Mouse (Mus musculus) embryonic facial prominence, embryonic 11.5 days (tissue): ENCODE results near the gene Lap3. TPM values are rescaled to one million over a fixed set of nuclear protein-coding genes. Genes with fewer than 3 reads are reported as not detected.

Source experiments
- ATAC-seq: fragments of 200-750 bp; cut with Nextera tagmentation; replicated peaks from 2 replicates; pipeline ENCODE4 v1.8.0; 2017; ENCODE audit warnings: low read depth; ENCODE audit not compliant: insufficient number of reproducible peaks, low FRiP score, low TSS enrichment
- DNase-seq: peaks from one replicate; pipeline ENCODE4 v3.0.0-alpha.2; 2015; ENCODE audit warnings: low spot score
- H3K27ac ChIP-seq: fragments of 300-500 bp; sonication (generic); replicated peaks from 2 replicates; pipeline ENCODE4 v1.5.1; 2014; ENCODE audit warnings: mild to moderate bottlenecking, low read depth, low read length, control low read depth
- H3K27me3 ChIP-seq: fragments of 300-500 bp; sonication (generic); 2 replicates; pipeline ENCODE4 v1.6.1; 2014; ENCODE audit warnings: mild to moderate bottlenecking, low read length, moderate library complexity, mixed read lengths; ENCODE audit not compliant: control insufficient read depth, insufficient read depth
- H3K36me3 ChIP-seq: fragments of 300-500 bp; sonication (generic); replicated peaks from 2 replicates; pipeline ENCODE4 v1.6.1; 2014; ENCODE audit warnings: low read depth, mild to moderate bottlenecking, low read length, moderate library complexity, mixed read lengths; ENCODE audit not compliant: control insufficient read depth, insufficient read depth
- H3K4me1 ChIP-seq: fragments of 300-500 bp; sonication (generic); 2 replicates; pipeline ENCODE4 v1.6.1; 2014; ENCODE audit warnings: low read length, mixed read lengths; ENCODE audit not compliant: control insufficient read depth, insufficient read depth
- H3K4me2 ChIP-seq: fragments of 300-500 bp; sonication (generic); 2 replicates; pipeline ENCODE4 v1.6.1; 2014; ENCODE audit warnings: low read depth, mild to moderate bottlenecking, control low read depth, low read length, moderate library complexity
- H3K4me3 ChIP-seq: fragments of 300-500 bp; sonication (generic); 2 replicates; pipeline ENCODE4 v1.5.1; 2014; ENCODE audit warnings: low read depth, low read length, control low read depth
- H3K9ac ChIP-seq: fragments of 300-500 bp; sonication (generic); replicated peaks from 2 replicates; pipeline ENCODE4 v1.6.1; 2014; ENCODE audit warnings: mild to moderate bottlenecking, control low read depth, low read length
- H3K9me3 ChIP-seq: fragments of 300-500 bp; sonication (generic); replicated peaks from 2 replicates; pipeline ENCODE4 v1.6.1; 2016; ENCODE audit warnings: mild to moderate bottlenecking, low read length, inconsistent platforms, mixed read lengths; ENCODE audit not compliant: control insufficient read depth
- WGBS: fragments of 180-500 bp; shearing (Covaris S2); extraction: QIAGEN DNeasy Blood & Tissue Kit; methylation state at CpG from one replicate; pipeline ENCODE4 v1.1.7; 2014; 5-methylcytosine and 5-hydroxymethylcytosine counted together
- polyA plus RNA-seq: library from polyadenylated mRNA; unstranded; fragments of >200 nt; fragmentation: Nextera tagmentation; extraction: Ambion mirVana; gene quantifications from 2 replicates; pipeline ENCODE4 v1.2.1, GENCODE M21; 2014

Gene Lap3
- polyA plus RNA-seq, 1 experiment from 2014 or later, result 101 TPM

- Histone ChIP-seq H3K27ac (no peak overlapping the region), H3K9me3 (no peaks in the 10 kb centered on the region), H3K4me3 (no peak overlapping the region), H3K9ac (no peak overlapping the region), H3K4me1 (no peaks in the 10 kb centered on the region), H3K4me2 (no peak overlapping the region), H3K36me3 (no peaks in the 10 kb centered on the region), H3K27me3 (no peaks in the 10 kb centered on the region)
- DNase-seq (peak; percentile 34), ATAC-seq (no peak)
- 39% methylated on average over 5 of the region's 5 CpGs for WGBS
These were observed 50.2 kb downstream of the Lap3 start for GRCm38 (mm10) chr5:45543374-45543773.

DNA sequence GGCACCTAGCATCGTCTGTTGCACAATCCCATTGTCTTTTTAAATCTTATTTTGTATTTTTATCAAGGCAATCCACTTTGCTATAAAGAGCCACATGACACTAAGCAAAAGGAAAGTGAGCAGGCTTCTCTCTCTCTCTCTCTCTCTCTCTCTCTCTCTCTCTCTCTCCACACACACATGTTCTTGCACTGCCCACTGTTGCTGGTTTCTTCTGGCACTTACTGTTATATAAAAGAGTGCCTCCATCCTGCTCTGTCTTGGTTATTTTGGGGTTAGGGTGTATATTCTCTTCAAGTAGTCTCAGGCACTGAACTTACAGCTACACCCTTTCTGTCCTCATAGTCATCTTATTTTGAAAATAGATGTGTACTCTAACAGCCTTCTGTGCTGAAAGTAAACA lies 56.4 kb downstream of the Lap3 start:
- Histone ChIP-seq H3K27me3 (no peaks in the 10 kb centered on the region), H3K36me3 (no peaks in the 10 kb centered on the region), H3K9ac (no peak overlapping the region), H3K27ac (no peak overlapping the region), H3K4me2 (no peak overlapping the region), H3K4me1 (no peaks in the 10 kb centered on the region), H3K4me3 (no peak overlapping the region), H3K9me3 (no peaks in the 10 kb centered on the region)
- DNase-seq (no peak), ATAC-seq (no peak)
- 96% methylated on average over 1 of the region's 1 CpGs for WGBS

Other genes starting within 250 kb of the Lap3 start
- 127 and 131 TPM in 2 replicates for gene Qdpr, start 43.1 kb upstream of the Lap3 start, polyA plus RNA-seq
- gene Clrn2, start 39.6 kb upstream of the Lap3 start, polyA plus RNA-seq, result 0.22 TPM in 2 replicates
- 300 and 312 TPM in 2 replicates for gene Med28, start 26.9 kb downstream of the Lap3 start, polyA plus RNA-seq
- gene Fam184b, start 146.2 kb downstream of the Lap3 start, polyA plus RNA-seq, result 0.72 and 0.73 TPM in 2 replicates
- gene Ncapg, start 176.5 kb downstream of the Lap3 start, polyA plus RNA-seq, result 86.9 and 101 TPM in 2 replicates